Mouse (Mus musculus) ES-E14 (cell line): ENCODE results near the gene Sdf4. TPM values are rescaled to one million over a fixed set of nuclear protein-coding genes. Genes with fewer than 3 reads are reported as not detected.

Experiments
- DNase-seq: peaks from one replicate; pipeline ENCODE4 v3.0.0-alpha.2; 2013; ENCODE audit warnings: low read depth, low spot score
- H3K27ac ChIP-seq: 2 replicates; pipeline ENCODE4 v1.5.1; 2012; ENCODE audit warnings: low read depth, mild to moderate bottlenecking, low read length, moderate library complexity, mixed read lengths; ENCODE audit not compliant: poor library complexity, insufficient read depth, severe bottlenecking
- H3K36me3 ChIP-seq: 2 replicates; pipeline ENCODE4 v1.6.1; 2012; ENCODE audit warnings: mild to moderate bottlenecking, low read length, moderate library complexity, mixed read lengths; ENCODE audit not compliant: control insufficient read depth, poor library complexity, insufficient read depth, severe bottlenecking
- H3K4me1 ChIP-seq, 2 experiments: fragments of 150-350 bp in 1 of 2; sonication (generic) in 1 of 2; 2 replicates each; pipeline ENCODE4 v1.6.1; 2012; ENCODE audit warnings: low read length in 2 of 2, mild to moderate bottlenecking in 1 of 2, mixed read lengths in 1 of 2; ENCODE audit not compliant: control insufficient read depth in 2 of 2, insufficient read depth in 2 of 2, poor library complexity in 1 of 2
- H3K4me3 ChIP-seq, 2 experiments: fragments of 150-350 bp in 1 of 2; sonication (generic) in 1 of 2; 2 replicates each; pipeline ENCODE4 v1.5.1; 2012; ENCODE audit warnings: low read length in 2 of 2, low read depth in 1 of 2, mild to moderate bottlenecking in 1 of 2, mixed read lengths in 1 of 2; ENCODE audit not compliant: insufficient read depth in 1 of 2, poor library complexity in 1 of 2, severe bottlenecking in 1 of 2
- H3K9ac ChIP-seq: 2 replicates; pipeline ENCODE4 v1.6.1; 2012; ENCODE audit warnings: low read depth, mild to moderate bottlenecking, low read length, mixed read lengths; ENCODE audit not compliant: poor library complexity, insufficient read depth, severe bottlenecking
- H3K9me3 ChIP-seq: fragments of 150-350 bp; sonication (generic); 2 replicates; pipeline ENCODE4 v1.6.1; 2012; ENCODE audit warnings: low read depth, mild to moderate bottlenecking, low read length; ENCODE audit not compliant: control insufficient read depth, insufficient read depth
- CHD2 ChIP-seq: IDR thresholded peaks from 2 replicates; pipeline ENCODE4 v1.6.1; 2014; ENCODE audit warnings: mild to moderate bottlenecking, low read depth, low read length, inconsistent platforms
- HCFC1 ChIP-seq: IDR thresholded peaks from 2 replicates; pipeline ENCODE4 v1.6.1; 2012; ENCODE audit warnings: low read length, inconsistent platforms, borderline replicate concordance; ENCODE audit not compliant: insufficient read depth
- MAFK ChIP-seq: IDR thresholded peaks from 2 replicates; pipeline ENCODE4 v1.6.1; 2014; ENCODE audit warnings: mild to moderate bottlenecking, low read depth, low read length, inconsistent platforms; ENCODE audit not compliant: insufficient read depth
- ZC3H11A ChIP-seq: IDR thresholded peaks from 2 replicates; pipeline ENCODE4 v1.6.1; 2012; ENCODE audit warnings: low read depth, mild to moderate bottlenecking, inconsistent platforms, low read length, borderline replicate concordance
- ZNF384 ChIP-seq: IDR thresholded peaks from 2 replicates; pipeline ENCODE4 v1.6.1; 2012; ENCODE audit warnings: low read depth, low read length, inconsistent platforms
- in situ Hi-C, 2 experiments: fragments of 600-800 bp; cut with MboI; formaldehyde crosslinking; loops; one replicate each; pipeline ENCODE4 v1.15.1; 2025; ENCODE audit warnings: low sequenced_read_pairs in 2 of 2, inconsistent platforms in 1 of 2; ENCODE audit not compliant: unreplicated experiment in 2 of 2
- total RNA-seq: library from RNA; depleted of rRNA; stranded (reverse); fragments of 300-350 nt; gene quantifications from 2 replicates; pipeline ENCODE4 v1.2.3, GENCODE M21; 2012

The Sdf4 gene
- total RNA-seq, 1 experiment = 176 TPM

DNA sequence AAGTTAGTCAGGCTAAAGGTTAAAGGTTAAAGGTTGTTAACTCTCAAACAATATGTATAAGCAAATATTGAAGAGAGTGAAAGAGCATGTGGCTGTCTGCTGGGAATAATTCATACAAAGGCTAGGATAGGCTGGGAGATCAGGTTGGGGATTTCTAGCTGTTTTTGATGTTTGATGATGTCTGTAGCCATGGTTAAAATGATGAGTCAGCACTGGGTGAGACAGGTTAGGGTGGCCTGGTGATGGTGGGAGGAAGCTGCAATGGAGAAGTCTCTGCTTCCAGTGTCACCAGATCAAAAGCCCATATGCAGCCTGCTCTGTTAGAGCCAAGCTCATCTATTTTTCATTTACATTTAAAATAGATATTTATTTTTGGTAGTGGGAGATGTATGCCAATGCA is 45.6 kb upstream of the Sdf4 start:
- H3K4me1 ChIP-seq = peaks cover 0 to 6% of the 10 kb centered on the region in 2 experiments; a peak in 2 of 4 replicates
- no peak overlapping the region for H3K27ac ChIP-seq
- H3K9ac ChIP-seq = no peak overlapping the region
- H3K36me3 ChIP-seq = peaks cover 18% of the 10 kb centered on the region
- H3K4me3 ChIP-seq = no peak overlapping the region
- no peaks in the 10 kb centered on the region for H3K9me3 ChIP-seq
- in situ Hi-C loops = no loop called here
- DNase-seq = no peak
- TF ChIP-seq MAFK (no peak), CHD2 (no peak), HCFC1 (no peak), ZC3H11A (no peak), ZNF384 (no peak)

DNA sequence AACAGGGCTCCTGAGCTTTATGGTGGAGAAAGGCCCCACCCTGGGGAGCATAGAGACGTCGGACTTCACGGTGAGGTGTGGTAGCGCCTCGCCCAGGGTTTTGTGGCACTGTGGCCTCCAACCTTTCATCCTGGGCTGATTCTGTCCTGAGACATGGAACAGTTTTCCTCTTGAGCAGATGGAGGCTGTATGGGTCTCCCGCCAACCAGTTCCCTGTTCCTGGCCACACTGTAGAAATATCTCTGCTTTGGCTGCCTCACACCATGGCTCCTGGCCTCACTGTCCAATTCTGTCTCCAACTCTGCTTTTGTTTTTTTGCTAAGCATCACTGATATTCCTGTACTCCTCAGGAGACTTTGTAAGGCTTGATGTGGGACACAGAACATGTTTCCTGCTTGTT is 37.2 kb upstream of the Sdf4 start:
- Histone ChIP-seq H3K36me3 (peaks cover 33% of the 10 kb centered on the region), H3K4me3 (no peak overlapping the region), H3K9me3 (no peaks in the 10 kb centered on the region), H3K9ac (no peak overlapping the region), H3K4me1 (peaks cover 0 to 2% of the 10 kb centered on the region in 2 experiments; a peak in 1 of 4 replicates), H3K27ac (no peak overlapping the region)
- in situ Hi-C loops = no loop called here
- no peak for TF ChIP-seq MAFK
- no peak for TF ChIP-seq CHD2
- no peak for TF ChIP-seq ZC3H11A
- no peak for TF ChIP-seq HCFC1
- no peak for TF ChIP-seq ZNF384
- no peak for DNase-seq

DNA sequence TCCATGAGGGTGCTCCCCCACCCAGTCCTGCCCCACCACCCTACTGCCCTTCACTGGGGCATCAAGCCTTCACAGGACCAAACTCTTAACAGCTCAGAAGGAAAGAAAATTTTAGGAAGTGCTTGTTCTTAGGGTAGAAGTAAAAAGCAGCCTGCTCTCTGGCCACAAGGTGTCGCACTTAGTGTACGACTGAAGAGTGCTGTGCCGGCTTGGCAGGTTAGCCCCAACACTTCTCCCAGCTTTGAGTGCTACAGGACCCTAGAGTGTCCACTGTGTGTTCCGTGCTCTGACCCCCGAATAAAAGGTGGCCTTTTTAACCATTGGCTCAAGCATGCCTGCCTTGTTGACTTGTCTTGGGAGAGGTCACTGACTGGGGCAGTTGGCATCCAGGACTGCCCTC is 33.4 kb upstream of the Sdf4 start:
- H3K4me3 ChIP-seq = no peak overlapping the region
- H3K9ac ChIP-seq = no peak overlapping the region
- no peak overlapping the region for H3K27ac ChIP-seq
- in situ Hi-C loops = no loop called here
- peaks cover 0 to 8% of the 10 kb centered on the region in 2 experiments; a peak in 2 of 4 replicates for H3K4me1 ChIP-seq
- no peak for TF ChIP-seq MAFK
- TF ChIP-seq ZC3H11A = peak; percentile 24; the same call in 1 of the 2 replicates
- peak; percentile 82 for DNase-seq
- no peaks in the 10 kb centered on the region for H3K9me3 ChIP-seq
- H3K36me3 ChIP-seq = peaks cover 21% of the 10 kb centered on the region

DNA sequence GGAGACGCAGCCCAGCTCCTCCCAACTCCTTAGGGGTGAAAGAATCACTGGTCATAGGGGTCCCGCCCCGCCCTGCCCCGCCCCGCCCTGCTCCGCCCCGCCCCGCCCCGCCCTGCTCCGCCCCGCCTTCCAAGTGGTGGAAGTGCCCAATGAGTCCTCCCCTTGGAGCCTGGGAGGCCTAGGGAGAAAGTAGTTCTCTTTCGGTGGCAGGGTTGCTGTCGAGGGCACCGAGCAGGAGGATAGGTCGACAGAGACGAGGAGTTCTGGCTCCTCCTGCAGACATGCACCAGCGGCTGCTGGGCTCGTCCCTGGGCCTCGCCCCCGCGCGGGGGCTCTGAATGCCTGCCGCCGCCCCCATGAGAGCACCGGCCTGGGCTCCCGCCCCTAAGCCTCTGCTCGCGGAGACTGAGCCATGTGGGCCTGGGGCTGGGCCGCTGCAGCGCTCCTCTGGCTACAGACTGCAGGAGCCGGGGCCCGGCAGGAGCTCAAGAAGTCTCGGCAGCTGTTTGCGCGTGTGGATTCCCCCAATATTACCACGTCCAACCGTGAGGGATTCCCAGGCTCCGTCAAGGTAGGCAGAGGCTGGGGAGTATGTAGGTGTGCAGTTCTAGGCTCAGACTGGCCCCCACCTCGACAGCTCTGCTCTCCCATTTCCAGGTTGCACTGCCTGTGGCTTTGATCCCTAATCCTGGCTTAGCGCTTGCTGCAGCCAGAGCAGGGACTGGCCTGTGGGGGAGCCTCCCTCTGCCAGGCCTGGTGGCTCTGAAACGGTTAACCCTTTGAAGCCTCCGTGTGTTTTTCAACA is 30.3 kb upstream of the Sdf4 start, which contains the start of gene C1qtnf12:
Gene C1qtnf12 (plus strand): TSS at position 152 of the 805 bp plus-strand sequence.
- peak within 1 kb of the TSS; percentile 49 to 59 for H3K4me3 ChIP-seq
- H3K9ac ChIP-seq = peak within 1 kb of the TSS; percentile 64
- no peaks in the 10 kb centered on the region for H3K9me3 ChIP-seq
- H3K36me3 ChIP-seq = peaks cover 19% of the 10 kb centered on the region; the same call in 1 of the 2 replicates
- no peak for DNase-seq
- TF ChIP-seq HCFC1 (no peak), ZNF384 (no peak), CHD2 (no peak), ZC3H11A (no peak), MAFK (no peak)
- in situ Hi-C loops = no loop called here
- H3K27ac ChIP-seq = no peak within 1 kb of the TSS
- H3K4me1 ChIP-seq = peaks cover 0 to 8% of the 10 kb centered on the region in 2 experiments; a peak in 2 of 4 replicates
